Mouse (Mus musculus) midbrain, embryonic 13.5 days (tissue): Measurements from ENCODE around the gene Ece2. TPM values are rescaled to one million over a fixed set of nuclear protein-coding genes. Genes with fewer than 3 reads are reported as not detected.

Experiments
- ATAC-seq: fragments of 200-750 bp; cut with Nextera tagmentation; 2 replicates; pipeline ENCODE4 v1.8.0; 2017; ENCODE audit warnings: mild to moderate bottlenecking, moderate TSS enrichment, moderate library complexity
- H3K27ac ChIP-seq: fragments of 300-500 bp; sonication (generic); 2 replicates; pipeline ENCODE4 v1.5.1; 2015; ENCODE audit warnings: inconsistent platforms, mild to moderate bottlenecking, moderate library complexity
- H3K27me3 ChIP-seq: fragments of 300-500 bp; sonication (generic); 2 replicates; pipeline ENCODE4 v1.6.1; 2015; ENCODE audit warnings: mild to moderate bottlenecking, inconsistent platforms
- H3K36me3 ChIP-seq: fragments of 300-500 bp; sonication (generic); 2 replicates; pipeline ENCODE4 v1.6.1; 2015; ENCODE audit warnings: mild to moderate bottlenecking, inconsistent platforms
- H3K4me1 ChIP-seq: fragments of 300-500 bp; sonication (generic); replicated peaks from 2 replicates; pipeline ENCODE4 v1.6.1; 2015; ENCODE audit warnings: inconsistent platforms
- H3K4me2 ChIP-seq: fragments of 300-500 bp; sonication (generic); replicated peaks from 2 replicates; pipeline ENCODE4 v1.6.1; 2015; ENCODE audit warnings: moderate library complexity, mild to moderate bottlenecking, inconsistent platforms
- H3K4me3 ChIP-seq: fragments of 300-500 bp; sonication (generic); replicated peaks from 2 replicates; pipeline ENCODE4 v1.5.1; 2015; ENCODE audit warnings: mild to moderate bottlenecking, inconsistent platforms
- H3K9ac ChIP-seq: fragments of 300-500 bp; sonication (generic); replicated peaks from 2 replicates; pipeline ENCODE4 v1.6.1; 2015; ENCODE audit warnings: mild to moderate bottlenecking, inconsistent platforms
- H3K9me3 ChIP-seq: fragments of 300-500 bp; sonication (generic); 2 replicates; pipeline ENCODE4 v1.6.1; 2016; ENCODE audit warnings: mild to moderate bottlenecking, inconsistent platforms
- WGBS: fragments of 180-500 bp; shearing (Covaris S2); methylation state at CpG from one replicate; pipeline ENCODE4 v1.1.7; 2015; 5-methylcytosine and 5-hydroxymethylcytosine counted together
- polyA plus RNA-seq: library from polyadenylated mRNA; unstranded; fragments of >200 nt; fragmentation: Nextera tagmentation; extraction: Ambion mirVana; gene quantifications from 2 replicates; pipeline ENCODE4 v1.2.1, GENCODE M21; 2015

Gene Ece2
- polyA plus RNA-seq, result 12.1 TPM in 2 replicates

DNA sequence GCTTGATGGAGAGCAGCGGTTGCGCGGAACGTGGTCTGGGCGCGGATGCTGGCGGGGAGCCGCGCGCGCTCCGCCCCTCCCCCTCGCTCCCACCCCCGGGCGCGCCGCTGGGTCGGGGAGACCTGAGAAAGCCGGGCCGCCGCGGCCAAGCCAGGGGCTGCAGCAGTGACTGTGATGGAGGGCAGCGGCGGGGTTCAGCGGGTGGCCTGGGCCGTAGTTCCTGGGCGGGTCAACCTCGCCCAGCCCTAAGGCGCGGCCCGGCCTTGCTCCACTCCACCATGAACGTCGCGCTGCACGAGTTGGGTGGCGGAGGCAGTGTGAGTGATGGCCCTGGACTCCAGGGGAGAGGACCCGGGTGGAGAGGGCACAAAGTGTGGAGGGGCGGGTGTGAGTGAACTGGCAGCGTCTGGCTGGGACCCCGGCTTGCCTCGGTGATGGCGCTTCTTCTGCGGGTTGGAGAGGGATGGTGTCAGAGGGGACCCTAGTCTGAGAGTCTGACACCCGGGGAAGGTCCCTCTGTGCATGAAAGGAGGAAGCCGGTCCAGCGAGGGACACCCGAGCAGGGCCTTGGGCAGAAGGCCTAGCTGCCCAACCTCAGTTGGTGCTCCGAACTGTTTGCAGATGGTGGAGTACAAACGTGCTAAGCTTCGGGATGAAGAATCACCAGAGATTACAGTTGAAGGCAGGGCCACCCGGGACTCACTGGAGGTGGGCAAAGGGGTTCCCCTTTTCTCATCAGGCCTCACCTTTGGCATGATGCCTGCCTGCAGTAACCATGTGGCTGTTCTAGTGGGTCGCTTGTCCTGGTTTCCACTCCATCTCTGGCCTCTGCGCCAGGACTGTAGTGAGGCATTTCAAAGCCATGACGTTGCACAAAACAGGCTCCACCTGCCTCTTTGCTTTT lies at the start of gene Ece2:
TSS of gene Ece2 (plus strand) at position 98 of the 904 bp plus-strand sequence.
- WGBS, result 8% methylated on average over 53 of the region's 54 CpGs
- H3K4me2 ChIP-seq, result peak within 1 kb of the TSS; percentile 94
- peak within 1 kb of the TSS; percentile 82 for H3K9ac ChIP-seq
- H3K4me1 ChIP-seq, result peaks cover 17% of the 10 kb centered on the region
- peak within 1 kb of the TSS; percentile 66 for H3K4me3 ChIP-seq
- ATAC-seq, result peak; percentile 71
- H3K36me3 ChIP-seq, result peaks cover 7% of the 10 kb centered on the region; the same call in 1 of the 2 replicates
- peaks cover 6% of the 10 kb centered on the region; the same call in 1 of the 2 replicates for H3K27me3 ChIP-seq
- no peaks in the 10 kb centered on the region for H3K9me3 ChIP-seq
- no peak within 1 kb of the TSS for H3K27ac ChIP-seq

DNA sequence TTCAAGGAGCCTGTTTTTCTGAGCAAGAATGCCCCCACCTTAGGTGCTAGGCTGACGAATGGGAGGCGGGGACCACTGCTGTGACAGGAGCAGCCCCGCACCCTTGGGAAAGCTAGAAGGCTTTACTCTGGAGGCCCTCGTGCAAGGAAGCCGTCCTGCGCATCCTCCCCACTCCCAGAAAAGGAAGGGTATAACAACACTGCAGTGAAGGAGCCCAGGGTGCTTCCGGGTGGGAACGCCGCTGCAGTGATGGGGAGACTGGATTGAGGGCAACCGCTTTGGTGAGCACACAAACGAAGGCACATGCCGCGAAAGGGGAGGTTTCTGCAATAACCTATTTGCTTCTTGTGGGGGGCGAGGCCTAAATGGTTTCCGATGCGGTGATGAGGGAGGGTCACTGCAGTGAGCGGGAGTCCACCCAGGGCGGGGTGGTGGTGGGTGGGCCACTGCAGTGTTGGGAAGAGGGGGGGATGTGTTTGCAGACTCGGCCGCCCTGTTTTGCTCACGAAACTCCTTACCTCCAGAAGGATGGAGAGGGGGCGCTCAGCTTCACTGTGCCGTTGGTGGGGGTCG lies 40.2 kb upstream of the Ece2 start, which contains the start of gene Vwa5b2:
TSS of gene Vwa5b2 (plus strand) at position 106 of the 573 bp plus-strand sequence.
- H3K9ac ChIP-seq, result peak within 1 kb of the TSS; percentile 73
- H3K36me3 ChIP-seq, result no peaks in the 10 kb centered on the region
- peaks cover 58% of the 10 kb centered on the region for H3K27me3 ChIP-seq
- peaks cover 23% of the 10 kb centered on the region for H3K4me1 ChIP-seq
- ATAC-seq, result peak; percentile 84
- H3K27ac ChIP-seq, result 0 out of 2 replicates have a peak within 1 kb of the TSS, but pooled peaks have one; percentile 42
- peak within 1 kb of the TSS; percentile 61 for H3K4me3 ChIP-seq
- peak within 1 kb of the TSS; percentile 91 for H3K4me2 ChIP-seq
- no peaks in the 10 kb centered on the region for H3K9me3 ChIP-seq
- WGBS, result under 1% methylated on average over 24 of the region's 24 CpGs

DNA sequence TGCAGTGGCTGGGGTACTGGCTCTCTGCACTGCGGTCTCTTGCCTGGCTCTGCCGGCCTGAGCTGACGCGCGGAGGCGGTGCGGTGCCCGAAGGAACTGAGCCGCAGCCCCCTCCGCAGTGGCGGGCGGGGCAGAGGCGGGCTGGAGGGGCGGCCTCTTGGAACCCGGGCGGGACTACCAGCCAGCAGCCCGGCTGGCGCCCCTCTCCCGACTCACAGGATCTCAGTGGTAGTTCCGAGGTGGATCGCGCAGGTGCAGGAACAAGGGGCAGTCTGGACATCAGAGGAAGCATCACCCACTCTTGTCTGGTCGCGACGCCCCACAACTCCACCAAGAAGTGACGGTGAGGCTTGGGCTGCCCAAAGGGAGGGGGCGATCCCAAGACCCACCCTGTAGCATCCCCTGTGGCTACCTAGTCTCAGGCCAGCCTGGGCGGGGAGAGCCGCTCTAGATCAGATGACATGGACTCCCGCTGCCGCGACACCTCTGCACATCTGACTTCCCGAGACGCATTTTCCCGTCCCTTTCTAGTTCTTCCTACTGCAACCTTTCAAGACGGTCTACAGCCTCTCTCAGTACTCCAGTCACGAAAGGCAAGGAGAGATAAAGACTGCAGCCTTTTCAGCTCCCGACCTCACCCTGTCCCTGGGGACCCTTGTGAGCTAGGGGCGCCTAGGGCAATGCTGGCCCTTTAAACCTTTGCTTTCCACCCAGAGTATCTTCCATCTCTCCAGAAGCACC lies 39.5 kb upstream of the Ece2 start:
- 0 out of 2 replicates have a peak overlapping the region, but pooled peaks have one; percentile 42 for H3K27ac ChIP-seq
- H3K9ac ChIP-seq, result peak overlapping the region; percentile 73
- H3K4me1 ChIP-seq, result peaks cover 23% of the 10 kb centered on the region
- H3K36me3 ChIP-seq, result no peaks in the 10 kb centered on the region
- under 1% methylated on average over 39 of the region's 39 CpGs for WGBS
- peak overlapping the region; percentile 91 for H3K4me2 ChIP-seq
- peak overlapping the region; percentile 61 for H3K4me3 ChIP-seq
- peak; percentile 89 for ATAC-seq
- peaks cover 58% of the 10 kb centered on the region for H3K27me3 ChIP-seq
- H3K9me3 ChIP-seq, result no peaks in the 10 kb centered on the region

DNA sequence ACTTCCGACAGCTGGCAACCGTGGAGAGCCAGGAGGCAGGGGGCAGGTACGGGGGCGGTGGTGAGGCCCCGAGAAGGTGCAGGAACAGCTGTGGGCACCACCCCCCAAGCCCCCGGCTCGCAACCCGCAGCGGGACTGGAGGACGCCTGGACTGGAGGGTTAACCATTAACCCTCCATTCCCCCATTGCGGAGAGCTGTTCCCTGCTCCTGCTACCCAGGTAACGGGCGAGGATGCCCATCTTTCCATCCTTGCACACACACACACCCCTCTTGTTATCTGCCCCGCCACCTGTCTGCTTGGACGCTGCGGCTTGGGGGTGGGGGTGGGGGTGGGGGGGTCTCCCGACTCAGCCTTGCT lies 39.0 kb upstream of the Ece2 start:
- ATAC-seq, result no peak; the same call in 1 of the 2 replicates
- Histone ChIP-seq H3K9ac (peak overlapping the region; percentile 73), H3K4me3 (peak overlapping the region; percentile 61), H3K27me3 (peaks cover 64% of the 10 kb centered on the region), H3K36me3 (no peaks in the 10 kb centered on the region), H3K27ac (no peak overlapping the region), H3K4me1 (peaks cover 23% of the 10 kb centered on the region), H3K9me3 (no peaks in the 10 kb centered on the region), H3K4me2 (peak overlapping the region; percentile 91)
- WGBS, result under 1% methylated on average over 17 of the region's 17 CpGs

DNA sequence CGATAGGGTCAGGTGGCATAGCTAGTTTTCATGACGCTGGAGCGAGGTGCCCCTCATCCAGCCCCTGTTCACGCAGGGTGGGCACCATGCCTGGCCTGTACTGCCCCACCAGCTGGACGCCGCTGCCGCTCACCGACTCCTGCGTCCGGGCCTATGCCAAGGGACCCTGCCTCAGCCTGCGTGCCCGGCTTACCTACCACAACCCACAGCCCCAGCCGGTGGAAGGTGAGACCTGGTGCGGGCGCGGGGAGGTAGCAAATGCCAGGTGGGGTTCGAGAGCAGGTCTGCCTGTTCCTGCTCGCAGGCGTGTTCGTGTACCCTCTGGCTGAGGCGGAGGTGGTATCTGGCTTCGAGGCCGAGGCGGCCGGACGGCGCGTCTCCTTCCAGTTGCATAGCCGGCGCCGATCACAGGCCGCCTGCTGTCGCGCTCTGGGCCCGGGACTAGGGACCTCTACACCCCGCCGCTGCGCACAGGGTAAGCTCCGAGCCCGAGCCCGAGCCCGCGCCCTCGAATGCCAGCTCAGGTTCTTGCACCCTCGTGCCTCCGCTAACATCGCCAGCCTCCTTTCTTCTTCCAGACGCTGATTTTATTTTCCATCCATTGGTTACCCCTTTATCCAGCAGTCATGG lies 38.4 kb upstream of the Ece2 start:
- Histone ChIP-seq H3K9me3 (no peaks in the 10 kb centered on the region), H3K4me1 (peaks cover 23% of the 10 kb centered on the region), H3K9ac (peak overlapping the region; percentile 73), H3K36me3 (no peaks in the 10 kb centered on the region), H3K27ac (no peak overlapping the region), H3K4me2 (peak overlapping the region; percentile 91), H3K27me3 (peaks cover 64% of the 10 kb centered on the region), H3K4me3 (peak overlapping the region; percentile 61)
- 3% methylated on average over 48 of the region's 48 CpGs for WGBS
- ATAC-seq, result peak; percentile 10; the same call in 1 of the 2 replicates

DNA sequence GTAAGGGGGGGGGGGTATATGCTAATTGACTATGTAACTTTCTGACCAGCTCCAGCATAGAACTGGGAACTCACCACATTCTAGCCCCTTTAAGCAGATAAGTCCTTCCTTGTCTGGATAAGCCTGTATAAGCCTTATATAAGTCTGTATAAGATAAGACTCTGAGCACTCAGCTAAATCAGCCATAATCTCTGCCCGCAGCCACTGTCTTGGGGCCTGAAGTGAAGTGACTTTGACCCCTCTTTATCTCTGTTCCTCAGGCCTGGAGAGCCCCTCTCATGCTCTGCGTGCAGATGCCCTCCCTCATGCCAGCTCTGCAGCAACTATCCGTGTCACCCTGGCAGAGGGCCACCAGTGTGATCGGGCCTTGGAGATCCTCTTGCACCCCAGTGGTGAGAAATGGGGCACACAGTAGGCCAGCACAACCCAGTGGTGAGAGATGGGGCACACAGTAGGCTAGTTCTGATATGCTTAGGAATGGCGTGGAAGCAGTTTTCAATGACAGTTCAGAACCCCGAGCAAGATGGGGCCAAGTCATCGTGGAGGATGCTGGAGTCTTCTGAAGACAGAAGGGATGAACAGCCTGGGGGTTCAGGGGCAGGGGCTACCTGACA lies 34.5 kb upstream of the Ece2 start:
- WGBS, result 82% methylated on average over 7 of the region's 7 CpGs
- no peak overlapping the region for H3K9ac ChIP-seq
- H3K4me3 ChIP-seq, result no peak overlapping the region
- H3K36me3 ChIP-seq, result no peaks in the 10 kb centered on the region
- H3K9me3 ChIP-seq, result no peaks in the 10 kb centered on the region
- no peak for ATAC-seq
- H3K4me1 ChIP-seq, result peaks cover 14% of the 10 kb centered on the region
- no peak overlapping the region for H3K4me2 ChIP-seq
- H3K27ac ChIP-seq, result no peak overlapping the region
- H3K27me3 ChIP-seq, result peaks cover 51% of the 10 kb centered on the region

DNA sequence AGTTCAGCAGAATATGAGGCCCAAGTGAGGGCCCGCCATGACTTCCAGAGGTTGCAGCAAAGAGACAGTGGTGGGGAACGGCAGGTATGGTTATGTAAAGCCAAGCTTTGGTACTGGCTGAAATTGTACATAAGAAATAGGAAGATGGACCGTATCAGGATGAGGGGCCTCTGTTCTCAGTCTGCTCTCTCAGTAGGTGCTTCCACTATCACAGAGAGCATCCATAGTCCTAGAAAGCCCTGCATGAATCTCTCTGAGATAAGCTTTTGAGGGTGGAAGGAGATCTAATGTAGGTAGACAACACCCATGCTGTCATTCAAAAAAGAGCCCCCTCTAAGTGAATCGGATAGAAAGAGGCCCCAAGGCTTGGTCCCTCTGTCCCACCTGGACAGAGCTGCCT lies 33.9 kb upstream of the Ece2 start:
- Histone ChIP-seq H3K9me3 (no peaks in the 10 kb centered on the region), H3K27ac (no peak overlapping the region), H3K4me3 (no peak overlapping the region), H3K27me3 (peaks cover 46% of the 10 kb centered on the region), H3K4me2 (no peak overlapping the region), H3K4me1 (peaks cover 8% of the 10 kb centered on the region), H3K9ac (no peak overlapping the region), H3K36me3 (no peaks in the 10 kb centered on the region)
- no peak for ATAC-seq
- WGBS, result 94% methylated on average over 4 of the region's 4 CpGs

DNA sequence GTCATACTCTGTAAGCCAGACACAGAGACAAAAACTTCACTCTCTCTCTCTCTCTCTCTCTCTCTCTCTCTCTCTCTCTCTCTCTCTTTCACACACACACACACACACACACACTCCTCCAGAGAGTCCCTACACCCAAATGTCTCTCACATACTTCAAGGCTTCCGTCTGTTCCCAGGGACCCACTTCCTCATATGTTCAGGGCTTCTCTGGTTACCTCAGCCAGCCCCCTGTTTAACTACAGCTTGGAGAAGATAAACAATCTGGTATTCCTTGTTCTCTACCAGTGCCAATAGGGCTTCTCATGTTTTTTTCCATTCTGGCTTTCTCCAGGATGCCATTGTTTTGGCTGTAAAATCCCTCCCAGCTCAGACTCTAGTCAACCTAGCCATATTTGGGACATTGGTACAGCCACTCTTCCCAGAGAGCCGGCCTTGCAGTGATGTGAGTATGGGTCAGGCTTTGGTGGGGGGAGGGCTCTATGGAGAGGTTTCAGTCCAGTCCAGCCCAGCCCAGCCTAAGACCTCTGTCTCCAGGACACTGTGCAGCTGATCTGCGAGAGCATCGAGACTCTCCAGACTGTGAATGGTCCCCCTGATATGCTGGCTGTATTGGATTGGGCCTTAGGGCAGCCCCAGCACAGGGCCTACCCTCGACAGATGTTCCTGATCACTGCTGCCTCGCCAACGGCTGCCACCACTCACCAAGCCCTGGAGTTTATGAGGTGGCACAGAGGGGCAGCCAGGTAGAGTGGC lies 32.8 kb upstream of the Ece2 start:
- Histone ChIP-seq H3K27me3 (peaks cover 34% of the 10 kb centered on the region), H3K9me3 (no peaks in the 10 kb centered on the region), H3K27ac (no peak overlapping the region), H3K36me3 (no peaks in the 10 kb centered on the region), H3K4me1 (no peaks in the 10 kb centered on the region), H3K4me3 (no peak overlapping the region), H3K9ac (no peak overlapping the region), H3K4me2 (no peak overlapping the region)
- 83% methylated on average over 7 of the region's 7 CpGs for WGBS
- no peak for ATAC-seq

DNA sequence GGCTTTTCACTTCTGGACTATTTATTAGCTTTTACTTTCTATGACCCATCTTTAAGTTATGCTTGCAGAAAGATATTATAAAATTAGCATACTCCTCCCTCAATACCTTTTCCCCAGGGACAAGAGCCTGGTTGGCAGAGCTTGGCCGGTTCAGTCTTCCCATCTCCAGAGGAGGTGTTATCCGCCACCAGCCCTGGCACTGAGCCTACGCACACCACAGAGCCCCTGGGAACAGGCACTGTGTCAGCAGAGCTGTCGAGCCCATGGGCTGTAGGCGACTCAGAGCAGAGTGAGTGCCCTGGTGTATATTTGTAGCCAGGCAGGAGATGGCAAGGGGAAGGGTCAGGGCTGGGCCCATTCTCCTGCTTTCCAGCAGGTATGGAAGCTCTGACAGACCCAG lies 29.1 kb upstream of the Ece2 start:
- Histone ChIP-seq H3K9ac (no peak overlapping the region), H3K4me3 (no peak overlapping the region), H3K27ac (no peak overlapping the region), H3K36me3 (peaks cover 19% of the 10 kb centered on the region), H3K4me2 (no peak overlapping the region), H3K4me1 (0 out of 2 replicates have a peak, but pooled peaks cover 7% of the 10 kb centered on the region), H3K27me3 (peaks cover 4% of the 10 kb centered on the region; the same call in 1 of the 2 replicates), H3K9me3 (no peaks in the 10 kb centered on the region)
- 69% methylated on average over 5 of the region's 5 CpGs for WGBS
- ATAC-seq, result no peak

DNA sequence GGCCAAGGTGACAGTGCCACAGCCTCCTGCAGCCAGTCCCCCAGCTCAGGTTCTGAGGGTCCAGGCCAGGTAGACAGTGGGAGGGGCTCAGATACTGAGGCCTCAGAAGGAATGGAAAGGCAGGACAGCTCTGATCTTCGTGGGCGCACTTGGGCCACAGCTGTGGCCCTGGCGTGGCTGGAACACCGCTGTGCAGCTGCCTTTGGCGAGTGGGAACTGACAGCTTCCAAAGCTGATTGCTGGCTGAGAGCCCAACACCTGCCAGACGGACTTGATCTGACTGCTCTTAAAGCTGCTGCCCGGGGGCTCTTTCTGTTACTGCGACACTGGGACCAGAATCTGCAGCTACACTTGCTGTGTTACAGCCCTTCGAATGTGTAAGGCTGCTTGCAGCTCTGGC lies 24.9 kb upstream of the Ece2 start:
- Histone ChIP-seq H3K27me3 (no peaks in the 10 kb centered on the region), H3K4me1 (peaks cover 22% of the 10 kb centered on the region), H3K9ac (no peak overlapping the region), H3K4me3 (no peak overlapping the region), H3K4me2 (no peak overlapping the region), H3K36me3 (peaks cover 47% of the 10 kb centered on the region), H3K9me3 (no peaks in the 10 kb centered on the region), H3K27ac (no peak overlapping the region)
- WGBS, result 77% methylated on average over 9 of the region's 9 CpGs
- ATAC-seq, result peak; percentile 13; the same call in 1 of the 2 replicates
